Mouse (Mus musculus) layer of hippocampus, postnatal 14 days (tissue): ENCODE measurements around the gene Hacd2. TPM values are rescaled to one million over a fixed set of nuclear protein-coding genes. Genes with fewer than 3 reads are reported as not detected.

ENCODE experiments used
- total RNA-seq, 2 experiments: library from RNA; stranded (reverse); gene quantifications; 2 replicates each; pipeline ENCODE4 v1.2.3; 2021

The Hacd2 gene
- total RNA-seq, 2 experiments from 2014 or later, result 41.0 to 45.5 TPM

Other genes with a start within 250 kb of the Hacd2 start
- 10 to 100 TPM; 68.8 to 69.8 TPM for gene Adcy5, start 132.4 kb downstream of the Hacd2 start, total RNA-seq